Mouse (Mus musculus): ENCODE measurements around the gene Ntng2. TPM values are rescaled to one million over a fixed set of nuclear protein-coding genes. Genes with fewer than 3 reads are reported as not detected.

Gene Ntng2
- total RNA-seq, 2 experiments from 2014 or later, result 3.0 to 3.4 TPM

- DNase-seq, result no peak
- intact Hi-C loops (cut with DNase I), result no loop called here
Measured at GRCm38 (mm10) chr2:29239329-29239728, 13.5 kb downstream of the Ntng2 start.

DNA sequence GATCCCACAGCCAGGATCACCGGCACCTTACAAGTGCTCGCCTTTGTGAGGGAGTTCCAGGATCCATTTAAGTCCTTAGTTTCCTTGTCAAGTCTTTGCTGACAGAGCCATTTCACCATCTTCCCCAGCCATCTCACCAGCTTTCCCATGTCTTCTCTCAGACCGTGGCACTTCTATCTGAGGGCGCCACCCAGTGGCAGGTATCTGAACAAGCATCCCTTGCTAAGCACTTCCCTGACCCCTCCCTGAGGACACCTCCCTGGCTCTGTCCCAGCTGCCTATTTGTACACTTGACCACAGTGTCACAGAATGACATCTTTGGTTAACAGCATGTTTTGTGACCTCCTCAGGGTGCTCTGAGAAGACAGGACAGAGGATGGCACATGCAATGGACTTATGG lies 15.2 kb downstream of the Ntng2 start:
- intact Hi-C loops (cut with DNase I), result loop anchor here (2.0 kb wide), 1 partner anchor 37 kb away; no protein-coding TSS in a partner anchor
- peak; percentile 71 to 83 for DNase-seq

DNA sequence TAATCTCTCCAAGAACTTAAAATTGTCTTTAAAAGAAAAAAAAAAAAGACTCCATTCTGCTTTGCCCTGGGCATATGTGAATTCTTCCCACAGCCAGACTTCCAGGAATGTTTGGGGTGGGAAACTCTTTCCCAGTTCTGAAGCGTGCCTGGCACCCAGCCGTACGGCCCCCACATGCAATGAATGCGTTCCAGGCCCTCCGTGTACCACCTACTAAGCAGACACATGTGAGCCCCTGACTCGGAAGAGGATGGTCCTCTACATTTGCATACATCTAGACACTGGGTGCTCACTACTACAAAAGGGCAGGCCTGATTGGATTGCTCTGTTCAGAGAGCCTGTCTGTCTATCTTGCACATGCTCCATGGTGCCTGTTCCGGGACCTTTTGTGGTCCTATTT lies 17.0 kb downstream of the Ntng2 start:
- intact Hi-C loops (cut with DNase I), result loop anchor here (2.0 kb wide), 1 partner anchor 35 kb away; no protein-coding TSS in a partner anchor

GRCm38 (mm10) chr2:29235026-29235425 lies 17.8 kb downstream of the Ntng2 start:
- DNase-seq, result no peak

More for the DNA sequence above, 17.0 kb downstream of the Ntng2 start:
- no peak for DNase-seq

DNA sequence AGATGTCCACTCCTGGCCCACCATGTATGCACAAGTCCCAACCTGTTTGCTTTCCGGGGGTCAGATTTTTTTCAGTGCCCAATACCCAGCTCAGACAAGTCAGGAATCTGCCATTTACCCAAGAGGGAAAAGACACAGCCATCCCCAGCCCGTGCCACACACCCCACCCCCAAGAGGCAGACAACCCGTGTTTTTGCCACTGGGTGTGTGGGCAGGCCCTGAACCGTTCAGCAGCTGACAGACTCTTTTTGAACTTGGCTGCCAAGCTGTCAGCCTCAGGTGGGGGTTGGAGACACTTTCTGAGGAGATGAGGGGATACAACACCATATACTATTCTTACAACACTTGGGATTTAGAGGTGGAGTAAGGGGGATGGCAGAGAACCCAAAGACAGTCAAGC lies 18.8 kb downstream of the Ntng2 start:
- intact Hi-C loops (cut with DNase I), result no loop called here
- DNase-seq, result no peak

More at GRCm38 (mm10) chr2:29235026-29235425, 17.8 kb downstream of the Ntng2 start:
- intact Hi-C loops (cut with DNase I), result no loop called here

DNA sequence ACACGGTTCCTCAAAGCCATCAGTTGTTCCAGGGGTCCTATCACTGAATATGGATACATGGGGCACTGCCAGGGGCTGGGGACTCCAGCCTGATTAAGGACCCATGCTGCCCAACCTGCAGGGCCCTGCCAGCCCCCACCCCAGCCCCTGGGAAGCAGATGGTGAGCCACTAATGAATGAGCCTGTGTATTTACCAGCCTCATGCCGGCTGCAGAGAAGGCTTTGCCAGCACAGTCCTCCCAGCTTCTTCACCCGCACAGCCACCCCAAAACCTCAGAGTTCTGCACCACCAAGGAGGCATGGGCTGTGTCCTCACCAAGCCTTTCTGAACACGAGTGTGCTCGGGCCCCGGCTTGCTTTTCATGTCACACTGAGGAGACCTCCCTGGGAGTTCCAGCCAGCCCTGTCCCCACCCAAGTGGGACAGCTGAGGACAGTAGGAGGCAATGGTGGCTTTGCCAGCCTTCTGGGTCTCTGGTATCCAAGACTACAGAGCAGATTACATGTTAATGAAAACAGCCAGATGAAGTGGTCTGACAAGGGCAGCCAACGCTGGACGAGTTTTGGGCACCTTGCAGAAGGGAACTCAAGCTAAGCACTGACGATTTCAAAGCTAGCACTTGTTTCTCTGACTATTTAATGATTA lies 22.5 kb downstream of the Ntng2 start:
- intact Hi-C loops (cut with DNase I), result no loop called here
- DNase-seq, result no peak

DNA sequence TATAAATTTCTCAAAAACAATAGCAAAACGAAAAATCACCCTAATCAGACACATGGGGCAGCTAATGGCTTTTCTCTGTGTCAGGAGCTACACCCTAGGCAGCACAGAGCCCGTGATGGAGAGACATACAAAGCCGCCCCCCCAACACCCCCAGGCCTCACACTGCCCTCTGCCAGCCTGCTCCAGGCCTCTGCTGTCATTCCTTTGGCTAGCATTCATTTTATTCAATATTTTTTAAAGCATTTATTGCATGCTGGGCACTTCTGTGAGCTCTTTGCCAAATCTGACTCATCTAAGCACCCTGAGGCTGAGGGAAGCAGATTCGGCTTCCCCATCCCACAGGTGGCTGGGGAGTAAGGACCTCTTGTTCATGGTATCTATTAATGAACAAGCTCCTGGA lies 26.1 kb downstream of the Ntng2 start:
- no peak for DNase-seq
- intact Hi-C loops (cut with DNase I), result no loop called here

DNA sequence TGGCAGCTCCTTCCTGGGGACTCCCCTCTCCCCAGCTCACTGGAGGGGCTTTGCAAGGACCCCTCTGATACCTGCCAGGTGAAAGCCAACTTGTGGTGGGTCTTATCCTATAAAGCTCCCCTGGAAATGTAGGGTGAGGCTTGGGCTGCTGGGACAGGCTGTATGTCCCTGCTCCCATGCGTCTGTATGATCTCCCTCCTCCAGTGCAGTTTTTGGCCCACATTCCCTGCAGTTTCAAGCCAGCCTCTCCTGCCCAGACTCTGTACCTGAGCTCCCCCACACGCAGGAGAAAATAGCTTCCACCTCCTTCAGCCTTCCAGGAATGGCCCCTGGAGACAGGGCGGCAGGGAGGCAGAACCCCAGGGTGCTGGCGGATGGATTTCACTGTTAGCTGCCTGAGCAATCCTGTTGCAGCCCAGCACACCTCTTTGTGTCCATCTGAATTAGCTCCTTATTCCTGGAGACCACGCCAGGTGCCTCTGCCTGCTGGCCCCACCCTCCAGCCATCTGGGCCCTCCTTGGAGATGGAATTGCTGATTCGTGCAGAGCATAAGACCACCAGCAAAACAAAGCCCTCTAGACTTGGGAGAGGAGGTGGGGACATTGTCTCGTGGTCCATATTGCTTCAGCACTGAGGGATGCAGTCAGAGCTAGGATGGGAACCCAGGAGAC lies 29.1 kb downstream of the Ntng2 start:
- no peak for DNase-seq
- intact Hi-C loops (cut with DNase I), result no loop called here

DNA sequence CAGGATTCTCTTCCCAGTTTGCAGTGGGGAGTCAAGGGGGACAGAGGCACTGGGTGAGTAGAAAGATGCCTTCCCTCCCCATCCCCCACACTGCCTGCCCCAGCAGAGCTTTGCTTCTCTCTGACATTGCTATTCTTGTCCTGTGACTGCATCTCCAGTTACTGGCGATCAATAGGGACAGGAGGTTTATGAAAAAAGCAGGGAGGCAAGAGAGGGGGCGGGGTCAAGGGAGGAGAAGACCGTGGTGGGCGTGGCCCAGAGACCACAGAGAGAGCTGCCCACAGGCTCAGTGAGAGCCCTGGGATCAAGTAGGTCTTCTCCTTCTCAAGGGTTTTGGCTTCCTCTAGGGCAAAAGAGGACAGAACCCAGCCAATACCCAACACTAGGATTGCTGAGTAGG lies 30.5 kb downstream of the Ntng2 start:
- intact Hi-C loops (cut with DNase I), result no loop called here
- peak; percentile 44 to 58 for DNase-seq

DNA sequence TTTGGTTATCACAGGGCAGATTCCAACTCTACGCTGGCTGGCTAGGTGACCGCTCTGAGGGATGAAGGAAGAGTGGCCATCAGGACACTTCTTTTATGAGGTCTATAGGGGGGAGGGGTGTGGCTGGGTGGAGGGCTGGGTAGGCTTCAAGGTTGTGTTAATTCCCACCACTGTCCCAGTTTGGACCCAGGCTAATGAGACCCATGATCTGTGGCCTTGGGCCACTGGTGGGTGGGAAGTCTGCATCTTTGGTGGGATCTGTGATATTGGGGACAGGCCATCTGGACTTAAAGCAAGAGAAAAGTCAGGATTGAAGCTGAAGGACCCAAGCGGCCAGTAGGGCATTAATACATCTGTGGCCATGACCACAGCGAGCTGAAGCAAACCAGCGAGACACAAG lies 34.0 kb downstream of the Ntng2 start:
- DNase-seq, result no peak
- intact Hi-C loops (cut with DNase I), result loop anchor here (5.0 kb wide), 3 partner anchors 333 to 383 kb away; no protein-coding TSS in a partner anchor

DNA sequence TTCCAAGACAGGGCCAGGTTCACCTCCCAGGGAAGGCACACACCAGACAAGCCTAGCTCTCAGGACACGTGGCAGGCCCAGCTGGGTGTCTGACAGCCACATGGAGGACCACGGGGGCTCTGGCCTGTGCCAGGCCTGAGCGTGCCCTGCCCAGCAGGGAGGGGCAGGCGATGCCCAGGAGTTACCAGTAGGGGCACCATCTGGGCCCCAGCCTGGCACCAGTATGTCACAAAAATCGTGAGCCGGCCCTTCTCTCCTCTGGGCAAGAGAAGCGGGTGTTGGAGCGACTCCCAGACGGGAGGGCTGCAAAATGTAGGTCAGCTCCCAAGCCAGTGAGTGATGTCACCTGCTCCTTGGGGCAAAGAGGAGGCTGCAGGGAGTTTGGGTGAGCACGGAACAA lies 34.9 kb downstream of the Ntng2 start:
- intact Hi-C loops (cut with DNase I), result loop anchor here (5.0 kb wide), 3 partner anchors 334 to 384 kb away; no protein-coding TSS in a partner anchor
- DNase-seq, result peak; percentile 89 to 90

DNA sequence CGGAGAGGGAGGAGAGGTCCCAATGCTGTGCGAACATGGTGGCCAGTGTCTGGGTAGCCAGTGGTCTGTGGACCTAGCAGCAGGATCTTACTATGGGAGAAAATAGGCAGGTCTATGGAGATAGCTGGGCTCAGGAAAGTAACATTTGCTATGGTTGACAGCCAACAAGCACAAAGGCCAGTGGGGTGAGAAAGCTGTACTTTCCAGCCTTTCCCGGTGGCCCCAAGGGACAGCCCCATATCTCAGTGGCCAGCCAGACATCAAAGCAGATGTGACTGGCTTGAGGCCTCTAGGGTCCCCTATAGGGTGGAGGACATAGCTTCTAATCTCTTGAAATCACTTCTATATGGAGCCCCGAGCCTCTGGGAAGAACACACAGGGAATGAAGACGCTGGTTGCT lies 35.8 kb downstream of the Ntng2 start:
- intact Hi-C loops (cut with DNase I), result loop anchor here (5.0 kb wide), 3 partner anchors 335 to 385 kb away; no protein-coding TSS in a partner anchor

GRCm38 (mm10) chr2:29216286-29217012 lies 36.4 kb downstream of the Ntng2 start:
- intact Hi-C loops (cut with DNase I), result loop anchor here (5.0 kb wide), 3 partner anchors 336 to 386 kb away; no protein-coding TSS in a partner anchor
- DNase-seq, result peak; percentile 84

More for the DNA sequence above, 35.8 kb downstream of the Ntng2 start:
- peak in 1 of 2 experiments; percentile 10 for DNase-seq

DNA sequence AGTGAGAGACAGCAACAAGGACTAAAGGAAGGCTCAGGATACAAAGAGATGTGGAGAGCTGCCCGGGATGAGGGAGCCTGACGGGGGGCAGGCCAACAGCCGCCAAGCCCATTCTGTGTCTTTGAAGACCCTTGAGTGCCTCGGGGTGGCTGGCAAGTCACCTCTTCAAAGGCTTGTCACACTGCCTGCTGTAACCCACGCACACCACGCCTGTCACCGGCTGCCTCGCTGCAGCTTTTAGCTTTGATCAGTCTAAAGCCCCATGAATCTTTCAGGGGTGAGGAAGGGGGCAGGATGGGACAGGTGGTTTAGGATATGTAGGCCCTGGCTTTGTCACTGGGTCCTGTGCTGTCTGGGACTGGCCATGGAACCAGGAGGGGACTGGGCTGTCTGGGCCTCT lies 46.6 kb downstream of the Ntng2 start:
- intact Hi-C loops (cut with DNase I), result no loop called here
- DNase-seq, result no peak

- intact Hi-C loops (cut with DNase I), result loop anchor here (2.0 to 5.0 kb wide), 2 partner anchors 35 to 351 kb away; no protein-coding TSS in a partner anchor
- no peak for DNase-seq
Measured at GRCm38 (mm10) chr2:29201223-29201955, 51.4 kb downstream of the Ntng2 start.

DNA sequence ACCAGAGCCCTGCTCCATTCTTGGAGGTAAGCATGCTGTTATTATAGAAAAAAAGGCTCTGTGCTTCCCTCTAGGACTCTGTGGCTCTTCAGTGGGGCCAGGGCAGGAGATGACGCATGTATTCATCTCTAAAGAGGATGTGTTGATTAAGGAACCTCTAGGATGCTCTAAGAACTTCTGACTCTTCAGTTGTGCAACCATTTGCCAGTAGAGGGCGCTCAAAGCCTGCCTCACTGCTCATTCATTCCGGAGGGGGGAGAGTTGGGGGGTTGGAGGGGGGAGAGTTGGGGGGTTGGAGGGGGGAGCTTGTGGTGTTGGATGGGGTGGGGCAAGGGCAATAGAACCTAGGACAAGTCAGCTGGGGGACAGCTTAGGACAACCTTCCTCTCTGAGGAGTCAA lies 52.9 kb downstream of the Ntng2 start:
- intact Hi-C loops (cut with DNase I), result loop anchor here (1.0 to 5.0 kb wide), 3 partner anchors 37 to 404 kb away; no protein-coding TSS in a partner anchor
- peak; percentile 43 to 72 for DNase-seq

- peak in 1 of 2 experiments; percentile 57 for DNase-seq
Measured at GRCm38 (mm10) chr2:29198446-29198845, 54.4 kb downstream of the Ntng2 start.

GRCm38 (mm10) chr2:29196844-29197243 lies 56.0 kb downstream of the Ntng2 start:
- DNase-seq, result no peak
- intact Hi-C loops (cut with DNase I), result no loop called here

More at GRCm38 (mm10) chr2:29198446-29198845, 54.4 kb downstream of the Ntng2 start:
- intact Hi-C loops (cut with DNase I), result no loop called here

DNA sequence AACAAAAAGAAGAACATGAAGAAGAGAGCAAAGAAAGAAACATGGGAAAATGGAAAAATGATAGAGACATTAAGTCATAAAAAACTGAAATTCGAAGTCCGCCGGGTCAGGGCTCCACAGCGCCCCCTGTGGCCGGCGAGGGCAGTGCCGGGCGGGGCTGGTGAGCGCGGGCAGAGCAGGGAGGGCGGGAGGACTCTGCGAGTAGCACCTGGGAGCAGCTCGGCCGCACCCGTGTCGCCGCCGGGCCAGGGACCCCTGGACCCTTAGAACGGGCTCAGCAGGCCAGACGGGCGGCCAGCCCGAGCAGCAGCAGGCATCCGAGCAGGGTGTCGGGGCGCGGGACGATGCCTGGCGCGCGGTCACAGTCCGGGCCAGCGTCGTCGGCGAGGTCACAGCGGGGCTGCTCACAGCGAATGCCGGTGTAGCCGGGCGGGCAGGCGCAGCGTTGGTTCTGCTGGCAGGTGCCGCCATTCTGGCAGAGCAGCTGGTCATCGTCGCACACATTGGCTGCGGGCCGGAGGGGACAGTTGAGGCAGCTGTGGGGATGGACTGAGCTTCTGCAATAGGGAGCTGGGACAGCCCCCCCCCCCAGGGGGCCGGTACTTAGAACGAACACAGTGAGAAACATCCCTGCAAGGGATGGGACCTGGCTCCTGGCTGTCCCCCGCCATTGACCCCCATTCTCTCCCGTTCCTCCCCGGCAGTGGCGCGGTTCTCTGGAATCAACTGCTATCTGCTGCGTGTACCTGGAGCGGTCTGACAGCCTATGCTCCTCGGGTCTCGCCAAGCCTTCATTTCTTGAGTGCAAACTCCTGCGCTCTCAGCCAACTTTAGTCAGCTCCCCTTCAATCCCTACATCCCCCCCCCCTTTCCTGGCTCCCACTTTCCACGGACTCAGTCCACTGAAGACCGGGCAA lies 58.0 kb downstream of the Ntng2 start:
- peak; percentile 84 to 92 for DNase-seq
- intact Hi-C loops (cut with DNase I), result no loop called here
